Mouse (Mus musculus) gastrocnemius, adult 8-10 months (tissue): ENCODE results near the gene Txnrd1. TPM values are rescaled to one million over a fixed set of nuclear protein-coding genes. Genes with fewer than 3 reads are reported as not detected.

Experiments
- DNase-seq, 2 experiments: peaks; one replicate each; pipeline ENCODE4 v3.0.0; 2022; ENCODE audit warnings: low spot score in 2 of 2
- total RNA-seq, 4 experiments: library from RNA; stranded (reverse); gene quantifications; 2 replicates each; pipeline ENCODE4 v1.2.4; 2022

Txnrd1 gene
- total RNA-seq, 4 experiments from 2014 or later: 56.7 to 79.1 (median 63.5) TPM

- DNase-seq: peak; percentile 14 to 69
Measured at GRCm38 (mm10) chr10:82863827-82864226, 30.1 kb downstream of the Txnrd1 start.

- DNase-seq: no peak
Measured at GRCm38 (mm10) chr10:82866356-82866755, 32.6 kb downstream of the Txnrd1 start, which contains the start of gene Eid3. TSS of gene Eid3 (plus strand) at chr10:82866626.

GRCm38 (mm10) chr10:82866832-82867231 is 33.1 kb downstream of the Txnrd1 start:
- no peak for DNase-seq

DNA sequence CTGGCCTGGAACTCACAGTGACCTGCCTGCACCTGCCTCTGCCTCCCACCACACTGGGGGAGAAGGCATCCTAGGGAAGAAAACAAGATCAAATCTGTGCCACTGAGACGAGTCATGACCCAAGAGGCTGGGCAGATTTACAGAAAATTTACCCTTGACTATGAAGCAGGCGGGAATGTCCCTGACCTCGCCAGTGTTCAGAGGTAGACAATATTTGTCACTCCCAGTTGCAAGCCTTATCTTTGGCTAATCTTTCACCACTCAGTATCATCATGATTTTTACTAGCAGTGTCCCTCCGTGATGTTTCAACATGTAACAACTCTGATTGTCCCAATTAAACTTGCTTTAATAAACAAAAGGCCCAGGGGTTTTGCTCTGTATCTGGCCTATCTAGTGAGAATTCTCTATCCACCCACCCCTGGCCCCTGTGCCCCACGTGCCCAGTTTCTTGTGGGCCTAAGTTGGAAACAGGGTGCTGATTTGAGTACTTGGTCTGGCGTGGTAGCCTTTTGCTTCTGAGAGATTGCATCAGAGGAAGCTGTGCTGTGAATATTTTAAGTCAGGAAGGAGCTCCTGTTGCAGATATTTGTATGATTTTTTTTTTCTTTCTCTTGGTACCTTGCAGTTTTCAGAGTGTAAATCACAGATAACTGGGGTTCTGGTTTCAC is 34.8 kb downstream of the Txnrd1 start:
- DNase-seq: no peak

- no peak for DNase-seq
Measured at GRCm38 (mm10) chr10:82875446-82875845, 41.7 kb downstream of the Txnrd1 start.

DNA sequence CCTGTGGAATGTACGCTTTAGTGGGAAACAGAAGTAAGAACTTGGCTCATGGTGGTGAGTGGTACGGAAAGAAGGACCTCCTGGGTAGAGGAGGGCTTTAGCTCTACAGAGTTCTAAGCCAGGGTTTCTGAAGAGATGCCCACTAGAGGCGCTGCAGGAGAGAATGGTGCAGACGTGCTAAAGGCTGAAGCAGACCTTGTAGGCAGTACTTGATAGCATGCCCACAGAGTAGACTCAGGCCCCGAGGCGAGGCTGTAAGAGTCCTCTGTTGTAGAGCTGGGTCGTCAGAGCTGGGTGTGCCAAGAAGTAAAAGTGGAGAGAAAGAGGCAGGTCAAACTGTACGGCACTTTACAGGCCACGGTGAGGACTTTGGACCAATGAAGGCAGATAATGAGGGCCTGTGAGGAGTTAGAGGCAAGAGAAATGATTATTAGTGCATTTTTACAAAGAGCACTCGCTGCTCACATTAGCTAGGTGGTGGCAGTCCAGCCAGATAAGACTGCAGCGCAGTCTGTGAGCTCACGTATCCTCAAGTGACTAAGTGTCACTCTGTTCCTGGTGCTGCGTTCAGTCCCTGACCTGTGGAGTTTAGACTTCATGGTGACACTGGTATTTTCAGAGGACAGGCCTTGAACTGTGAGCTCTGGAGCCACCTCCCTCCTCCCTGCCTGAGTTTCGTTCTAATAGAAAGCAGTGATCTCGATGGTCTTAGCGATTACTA is 42.5 kb downstream of the Txnrd1 start:
- DNase-seq: no peak

DNA sequence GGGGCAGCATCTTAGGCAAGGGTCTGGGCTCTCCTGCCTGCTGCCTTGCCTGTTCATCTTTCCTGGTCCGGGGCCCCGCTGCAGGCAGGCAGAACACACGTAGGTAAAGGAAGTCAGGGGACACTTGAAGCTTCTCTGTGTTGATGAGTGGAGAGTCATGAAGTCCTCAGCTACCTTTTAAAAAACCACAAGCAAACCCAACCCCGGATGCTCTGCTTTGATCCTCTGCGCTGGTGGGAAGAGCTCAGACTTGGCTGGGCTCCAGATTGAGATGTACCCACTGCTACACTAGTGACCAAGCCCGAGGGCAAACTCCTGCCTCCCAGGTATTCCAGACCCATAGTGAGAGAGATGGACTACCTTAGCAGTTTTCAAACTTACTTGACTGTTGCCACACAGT is 53.6 kb downstream of the Txnrd1 start:
- no peak for DNase-seq

GRCm38 (mm10) chr10:82888576-82888975 is 54.8 kb downstream of the Txnrd1 start:
- no peak for DNase-seq

DNA sequence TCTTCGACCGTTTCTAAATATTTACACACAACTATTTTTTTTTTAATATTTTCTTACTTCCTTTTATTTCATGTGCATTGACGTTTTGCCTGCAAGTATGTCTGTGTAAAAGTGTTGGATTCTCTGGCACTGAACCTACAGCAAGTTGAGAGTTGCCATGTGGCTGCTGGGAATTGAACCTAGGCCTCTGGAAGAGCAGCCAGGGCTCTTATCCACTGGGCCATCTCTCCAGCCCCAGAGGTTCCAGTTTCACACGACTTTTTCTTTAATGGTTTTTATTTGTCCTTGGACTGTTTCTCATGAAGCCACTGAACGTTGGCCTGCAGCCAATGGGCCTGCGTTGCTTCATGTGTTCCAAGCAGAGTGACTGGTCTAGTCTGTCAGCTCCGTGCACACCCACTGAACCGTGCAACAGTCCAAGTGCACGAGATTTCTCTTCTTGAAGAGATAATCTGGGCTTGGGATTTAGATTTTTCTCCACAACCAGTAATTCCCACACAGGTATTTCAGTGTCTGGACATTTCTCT is 55.8 kb downstream of the Txnrd1 start:
- peak; percentile 22 to 49 for DNase-seq

GRCm38 (mm10) chr10:82890936-82891335 is 57.2 kb downstream of the Txnrd1 start:
- no peak for DNase-seq

DNA sequence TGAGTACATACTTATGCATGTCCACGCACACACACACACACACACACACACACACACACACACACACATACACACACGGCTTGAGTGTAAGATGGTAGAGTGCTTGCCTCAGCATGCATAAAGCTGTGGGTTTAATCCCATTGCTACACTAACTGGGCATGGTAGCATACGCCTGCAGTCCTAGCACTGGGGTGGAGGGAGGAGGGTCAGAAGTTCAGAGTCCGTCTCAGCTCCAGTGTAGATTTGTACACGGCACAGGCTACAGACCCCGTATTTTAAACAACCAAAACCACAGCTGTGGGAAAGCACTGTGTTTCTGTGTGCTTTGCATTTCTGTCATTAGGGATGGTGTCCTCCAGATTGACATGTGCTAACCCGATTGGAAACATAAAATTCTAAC is 57.7 kb downstream of the Txnrd1 start:
- DNase-seq: no peak

- DNase-seq: no peak
Measured at GRCm38 (mm10) chr10:82892442-82893055, 58.8 kb downstream of the Txnrd1 start.

DNA sequence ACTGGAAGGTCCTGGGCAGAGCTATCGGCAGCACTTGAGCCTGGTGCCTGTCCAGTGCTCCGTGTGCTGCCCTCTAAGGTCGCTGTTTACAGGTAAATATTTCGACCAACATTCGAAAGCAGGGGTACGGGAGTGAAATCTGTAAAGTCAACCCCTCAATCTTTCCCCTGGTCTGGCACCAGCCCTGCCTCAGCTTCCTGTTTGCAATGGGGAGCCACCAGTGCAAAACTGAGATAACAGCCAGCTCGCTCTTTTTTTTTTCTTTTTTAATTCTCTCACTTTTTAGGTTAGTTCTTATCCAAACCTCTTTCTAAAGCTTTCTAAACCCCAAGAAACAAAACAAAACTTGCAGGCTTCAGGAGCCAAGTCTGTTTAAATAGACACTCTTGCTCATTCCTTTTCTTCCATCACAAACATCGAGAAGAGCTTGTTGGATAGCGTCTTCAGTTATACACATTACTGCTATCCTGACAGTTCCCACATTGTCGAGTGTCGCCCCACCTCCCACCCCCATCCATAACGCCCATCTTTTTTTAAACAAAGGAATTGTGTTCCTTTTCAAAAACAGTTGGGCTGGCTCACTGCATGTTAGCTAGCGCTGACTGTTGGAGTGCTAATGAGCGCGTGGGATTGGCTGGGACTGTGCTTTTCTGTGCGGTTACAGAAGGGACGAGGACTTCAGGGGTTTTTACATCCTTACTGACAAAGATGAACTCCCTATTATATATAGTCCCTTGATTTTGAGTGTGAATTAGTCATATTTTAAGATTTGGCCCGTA is 60.3 kb downstream of the Txnrd1 start:
- no peak for DNase-seq

- DNase-seq: no peak
Measured at GRCm38 (mm10) chr10:82897936-82898335, 64.2 kb downstream of the Txnrd1 start.

GRCm38 (mm10) chr10:82898893-82899292 is 65.1 kb downstream of the Txnrd1 start:
- DNase-seq: peak in 1 of 2 experiments; percentile 19

GRCm38 (mm10) chr10:82899810-82900421 is 66.2 kb downstream of the Txnrd1 start:
- no peak for DNase-seq

DNA sequence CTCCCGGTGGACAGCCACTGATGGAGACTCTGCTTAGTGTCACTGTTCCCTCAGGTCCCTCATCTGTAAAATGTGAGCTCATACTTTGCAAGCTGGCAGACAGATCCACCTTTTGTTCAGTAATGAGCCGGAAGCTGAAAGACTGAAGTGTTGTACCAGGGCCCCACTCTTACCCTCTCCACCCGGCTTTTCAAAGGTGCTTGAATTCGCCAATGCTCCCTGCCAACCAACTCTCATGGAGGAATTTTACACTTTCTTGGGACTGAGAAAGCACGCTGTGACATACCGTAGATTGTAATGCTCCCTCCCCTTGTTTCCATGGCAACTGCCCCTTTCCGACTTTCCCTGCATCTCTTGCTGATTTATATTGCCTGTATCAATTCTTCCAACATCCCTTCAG is 66.8 kb downstream of the Txnrd1 start:
- DNase-seq: no peak

GRCm38 (mm10) chr10:82901436-82901835 is 67.7 kb downstream of the Txnrd1 start:
- DNase-seq: peak; percentile 78 to 79

DNA sequence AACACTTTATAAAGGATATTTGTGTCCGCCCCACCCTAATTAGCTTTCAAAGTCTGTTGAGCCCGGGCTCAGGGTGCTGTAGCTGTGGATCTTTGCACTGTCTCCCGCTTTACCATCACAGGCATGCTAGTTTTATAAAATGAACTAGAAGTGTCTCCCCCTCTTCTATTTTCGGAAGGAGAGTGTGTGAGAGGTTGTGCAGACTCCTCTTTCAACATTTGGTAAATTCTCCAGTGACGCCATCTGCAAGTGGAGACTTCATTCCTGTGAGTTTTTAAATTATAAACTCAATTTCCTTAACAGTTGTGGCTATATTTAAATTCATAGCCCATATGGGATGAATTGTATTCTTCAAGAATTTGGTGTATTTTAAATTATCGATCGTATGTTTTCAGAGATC is 74.8 kb downstream of the Txnrd1 start:
- DNase-seq: no peak

GRCm38 (mm10) chr10:82909382-82909781 is 75.6 kb downstream of the Txnrd1 start:
- peak; percentile 26 to 32 for DNase-seq

GRCm38 (mm10) chr10:82910198-82910597 is 76.4 kb downstream of the Txnrd1 start:
- DNase-seq: no peak
